ENCODE assay signal across 8 mouse cellular contexts in genomic region chr9:56950414-56951400, GRCm38 (mm10). TPM values are rescaled to one million over a fixed set of nuclear protein-coding genes. Genes with fewer than 3 reads are reported as not detected.
DNase-seq lines count a peak whose midpoint lies in the region; ATAC-seq and TF ChIP-seq lines count a peak whose summit lies in the region.

Gene Snupn (plus strand): TSS chr9:56950878.

- no peaks in the 10 kb centered on the region for H3K9me3 ChIP-seq in embryonic facial prominence, embryonic 14.5 days (ENCODE audit: control insufficient read depth, low read length)
- no peaks in the 10 kb centered on the region for H3K9me3 ChIP-seq in limb, embryonic 13.5 days
- H3K9me3 ChIP-seq in midbrain, embryonic 16.5 days (replicated peaks; ENCODE audit: control insufficient read depth, low read length, poor library complexity, severe bottlenecking), result no peaks in the 10 kb centered on the region

- intact Hi-C loops in heart, adult 2 months (cut with DNase I), result loop anchor here (1.0 to 5.0 kb wide), 4 partner anchors 13 to 122 kb away; partner anchors contain the start of genes Imp3, Ptpn9 and Sin3a

- peak; percentile 96 for TF ChIP-seq POLR2A in heart, adult 2 months (IDR thresholded peaks at IDR 0.05; ENCODE audit: insufficient read depth, low read depth, low read length)

- H3K9ac ChIP-seq in embryonic facial prominence, embryonic 14.5 days (ENCODE audit: low read depth, low read length), result peak within 1 kb of the TSS; percentile 81
- H3K9ac ChIP-seq in heart, adult 2 months (ENCODE audit: low read depth, low read length), result peak within 1 kb of the TSS; percentile 78
- peak within 1 kb of the TSS; percentile 76 for H3K9ac ChIP-seq in limb, embryonic 13.5 days
- peak within 1 kb of the TSS; percentile 61 for H3K9ac ChIP-seq in midbrain, embryonic 16.5 days (ENCODE audit: low read depth, low read length)

- TF ChIP-seq EP300 in heart, adult 2 months (IDR thresholded peaks at IDR 0.05; ENCODE audit: insufficient read depth, low read depth, low read length), result peak; percentile 78

- H3K27me3 ChIP-seq in embryonic facial prominence, embryonic 14.5 days (replicated peaks; ENCODE audit: control insufficient read depth, insufficient read depth, low read length), result no peaks in the 10 kb centered on the region
- no peaks in the 10 kb centered on the region for H3K27me3 ChIP-seq in heart, adult 2 months (ENCODE audit: control insufficient read depth, insufficient read depth, low read length)
- no peaks in the 10 kb centered on the region for H3K27me3 ChIP-seq in limb, embryonic 13.5 days
- no peaks in the 10 kb centered on the region for H3K27me3 ChIP-seq in midbrain, embryonic 16.5 days (ENCODE audit: control insufficient read depth, insufficient read depth, low read depth, low read length)

- H3K79me2 ChIP-seq in heart, adult 2 months (replicated peaks; ENCODE audit: control insufficient read depth, insufficient read depth, low read length), result no peaks in the 10 kb centered on the region

- peak within 1 kb of the TSS; percentile 52 for H3K4me3 ChIP-seq in embryonic facial prominence, embryonic 14.5 days (ENCODE audit: low read depth, low read length)
- H3K4me3 ChIP-seq in heart, adult 2 months, result peak within 1 kb of the TSS; percentile 65
- H3K4me3 ChIP-seq in limb, embryonic 13.5 days, result peak within 1 kb of the TSS; percentile 59
- H3K4me3 ChIP-seq in midbrain, embryonic 16.5 days (ENCODE audit: low read depth, low read length), result peak within 1 kb of the TSS; percentile 52

- DNase-seq in 3T3-L1 (ENCODE audit: low read depth, low spot score), result peak; percentile 99
- DNase-seq in adrenal gland, postnatal 4 days (ENCODE audit: low spot score in 2 of 2), result peak; percentile 82 to 94
- peak; percentile 100 for DNase-seq in embryonic facial prominence, embryonic 14.5 days (ENCODE audit: low spot score)
- peak; percentile 98 to 99 for DNase-seq in heart, adult 2 months
- DNase-seq in kidney, adult 8-10 months, result peak; percentile 98
- peak; percentile 91 to 98 for DNase-seq in spleen, postnatal 10 days (ENCODE audit: low spot score in 2 of 2)

- H3K4me1 ChIP-seq in embryonic facial prominence, embryonic 14.5 days (ENCODE audit: control insufficient read depth, insufficient read depth, low read length), result peaks cover 3% of the 10 kb centered on the region
- peaks cover 1% of the 10 kb centered on the region for H3K4me1 ChIP-seq in heart, adult 2 months (ENCODE audit: control insufficient read depth, insufficient read depth, low read length)
- H3K4me1 ChIP-seq in limb, embryonic 13.5 days, result peaks cover 11% of the 10 kb centered on the region
- peaks cover 11% of the 10 kb centered on the region for H3K4me1 ChIP-seq in midbrain, embryonic 16.5 days (ENCODE audit: control insufficient read depth, insufficient read depth, low read length)

- no peak for TF ChIP-seq CTCF in heart, adult 2 months (IDR thresholded peaks at IDR 0.05)

- H3K4me2 ChIP-seq in embryonic facial prominence, embryonic 14.5 days (ENCODE audit: low read depth, low read length), result peak within 1 kb of the TSS; percentile 74
- H3K4me2 ChIP-seq in limb, embryonic 13.5 days (replicated peaks), result peak within 1 kb of the TSS; percentile 86
- H3K4me2 ChIP-seq in midbrain, embryonic 16.5 days (ENCODE audit: low read length), result peak within 1 kb of the TSS; percentile 61

- WGBS in embryonic facial prominence, embryonic 14.5 days, result under 1% methylated on average over 50 of the region's 50 CpGs
- WGBS in heart, adult 2 months, result under 1% methylated on average over 50 of the region's 50 CpGs
- under 1% methylated on average over 50 of the region's 50 CpGs for WGBS in limb, embryonic 13.5 days
- under 1% methylated on average over 50 of the region's 50 CpGs for WGBS in midbrain, embryonic 16.5 days

- peak; percentile 100 for ATAC-seq in embryonic facial prominence, embryonic 14.5 days (ENCODE audit: low read depth)
- peak; percentile 100 for ATAC-seq in limb, embryonic 13.5 days (ENCODE audit: low FRiP score, low read depth)
- ATAC-seq in midbrain, embryonic 16.5 days, result peak; percentile 100

- H3K27ac ChIP-seq in embryonic facial prominence, embryonic 14.5 days (replicated peaks; ENCODE audit: low read depth, low read length), result peak within 1 kb of the TSS; percentile 95
- H3K27ac ChIP-seq in heart, adult 2 months, result peak within 1 kb of the TSS; percentile 90
- H3K27ac ChIP-seq in limb, embryonic 13.5 days, result peak within 1 kb of the TSS; percentile 88
- peak within 1 kb of the TSS; percentile 77 for H3K27ac ChIP-seq in midbrain, embryonic 16.5 days (ENCODE audit: low read length)

- H3K36me3 ChIP-seq in embryonic facial prominence, embryonic 14.5 days (ENCODE audit: control insufficient read depth, insufficient read depth, low read length), result no peaks in the 10 kb centered on the region
- no peaks in the 10 kb centered on the region for H3K36me3 ChIP-seq in heart, adult 2 months (ENCODE audit: control insufficient read depth, insufficient read depth, low read length)
- peaks cover 1% of the 10 kb centered on the region; the same call in 1 of the 2 replicates for H3K36me3 ChIP-seq in limb, embryonic 13.5 days
- 0 out of 2 replicates have a peak, but pooled peaks cover 1% of the 10 kb centered on the region for H3K36me3 ChIP-seq in midbrain, embryonic 16.5 days (ENCODE audit: control insufficient read depth, insufficient read depth, low read length)

RNA-seq across cellular contexts. Expression of gene Snupn, which starts in this region (rescaled TPM):
- total RNA-seq in adrenal gland, postnatal 4 days (2021), result 10 to 100 TPM; 13.3 to 14.2 TPM
- polyA plus RNA-seq in embryonic facial prominence, embryonic 14.5 days (2014; fragmentation: Nextera tagmentation; extraction: Ambion mirVana), result 22.2 and 23.6 TPM in 2 replicates
- 10 to 100 TPM in 1 of 2 experiments, 1 to 10 TPM in 1; 9.3 to 10.2 TPM for total RNA-seq in heart, adult 2 months (2021)
- polyA plus RNA-seq in heart, adult 2 months (2012; rRNA removed), result 5.7 and 9.5 TPM in 2 replicates
- 29.2 and 29.3 TPM in 2 replicates for polyA plus RNA-seq in limb, embryonic 13.5 days (2015; fragmentation: Nextera tagmentation; extraction: Ambion mirVana)
- 27.2 and 32.0 TPM in 2 replicates for polyA plus RNA-seq in midbrain, embryonic 16.5 days (2015; fragmentation: Nextera tagmentation; extraction: Ambion mirVana)

Comparison
In these comparisons a context has a peak if more than half of its experiments do, and no peak if none do; other contexts are left out.
1. Peak in every context shown above with its lines: DNase-seq, ATAC-seq, H3K4me3 ChIP-seq and H3K27ac ChIP-seq.